Mouse (Mus musculus): ENCODE data around the gene Mrpl20. TPM values are rescaled to one million over a fixed set of nuclear protein-coding genes. Genes with fewer than 3 reads are reported as not detected.
"Not testable (repeated sequence)": the region's sequence is repeated elsewhere in the genome, so short reads cannot be mapped to it uniquely, and the experiment has no call there.

Mrpl20 gene
- polyA plus RNA-seq, 1 experiment from 2014 or later, result 60.1 TPM

DNA sequence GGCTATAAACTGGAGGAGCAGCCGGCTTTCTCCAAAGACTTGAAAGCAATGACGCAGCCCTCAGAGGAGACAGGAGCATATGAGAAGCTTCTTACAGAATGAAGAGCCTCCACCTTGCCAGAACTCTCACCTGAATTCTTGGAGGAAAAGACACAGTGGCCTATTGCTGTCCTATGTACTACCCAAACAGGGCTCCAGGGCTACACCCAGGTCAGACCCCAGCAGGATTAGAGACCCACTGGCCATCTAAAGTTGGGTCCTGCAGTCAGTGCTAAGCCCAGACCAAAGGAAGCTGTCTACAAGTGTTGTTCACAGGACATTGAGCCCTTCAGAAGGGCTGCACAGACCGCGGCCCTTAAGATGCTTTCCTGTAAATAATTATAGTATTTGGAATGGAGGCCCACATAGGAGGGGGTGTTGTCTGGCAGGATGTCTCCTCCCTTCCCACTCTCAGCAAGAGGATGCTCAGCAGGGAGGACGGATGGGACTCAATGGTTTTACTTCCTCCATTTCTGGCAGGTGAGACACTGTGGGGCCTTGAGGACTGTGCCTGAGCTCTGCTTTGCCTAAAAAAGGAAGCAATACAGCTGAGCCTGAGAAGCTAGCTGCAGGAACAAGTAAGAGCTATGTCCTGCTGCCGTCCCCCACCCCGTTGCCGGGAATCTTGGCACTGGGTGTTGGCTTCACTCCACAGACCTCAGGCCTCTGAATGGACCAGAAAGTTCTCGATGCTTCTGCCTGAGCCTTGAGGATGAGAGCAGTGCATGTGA is 27.5 kb upstream of the Mrpl20 start:
- 23% methylated on average over 9 of the region's 9 CpGs for WGBS (ENCODE audit: missing documents)
- Histone ChIP-seq H3K27ac (no peak overlapping the region), H3K4me3 (ENCODE audit: inconsistent target) (no peak overlapping the region), H3K36me3 (ENCODE audit: inconsistent target) (no peaks in the 10 kb centered on the region), H3K79me2 (ENCODE audit: inconsistent target) (no peaks in the 10 kb centered on the region)

DNA sequence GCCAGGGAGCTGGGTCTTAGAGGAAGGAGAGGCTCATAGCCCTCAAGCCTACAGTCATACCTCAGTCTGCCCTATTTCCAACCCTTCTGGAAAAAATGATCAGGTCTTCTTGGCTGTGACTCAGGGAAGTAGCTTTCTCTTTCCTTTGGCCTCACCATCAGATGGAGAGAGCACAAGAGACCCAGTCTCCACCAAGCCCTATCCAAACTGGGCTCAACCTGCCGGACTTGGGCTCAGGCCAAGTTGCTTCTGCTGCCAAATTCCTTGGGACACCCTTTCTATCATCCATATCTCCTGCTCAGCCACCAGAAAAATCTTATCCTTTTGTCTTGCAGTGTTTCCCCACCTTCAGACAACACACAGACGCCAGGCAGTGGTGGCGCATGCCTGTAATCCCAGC is 26.8 kb upstream of the Mrpl20 start:
- no peak overlapping the region for H3K4me3 ChIP-seq (ENCODE audit: inconsistent target)
- H3K79me2 ChIP-seq (ENCODE audit: inconsistent target), result no peaks in the 10 kb centered on the region
- no peaks in the 10 kb centered on the region for H3K36me3 ChIP-seq (ENCODE audit: inconsistent target)
- WGBS (ENCODE audit: missing documents), result 96% methylated on average over 3 of the region's 3 CpGs
- no peak overlapping the region for H3K27ac ChIP-seq

DNA sequence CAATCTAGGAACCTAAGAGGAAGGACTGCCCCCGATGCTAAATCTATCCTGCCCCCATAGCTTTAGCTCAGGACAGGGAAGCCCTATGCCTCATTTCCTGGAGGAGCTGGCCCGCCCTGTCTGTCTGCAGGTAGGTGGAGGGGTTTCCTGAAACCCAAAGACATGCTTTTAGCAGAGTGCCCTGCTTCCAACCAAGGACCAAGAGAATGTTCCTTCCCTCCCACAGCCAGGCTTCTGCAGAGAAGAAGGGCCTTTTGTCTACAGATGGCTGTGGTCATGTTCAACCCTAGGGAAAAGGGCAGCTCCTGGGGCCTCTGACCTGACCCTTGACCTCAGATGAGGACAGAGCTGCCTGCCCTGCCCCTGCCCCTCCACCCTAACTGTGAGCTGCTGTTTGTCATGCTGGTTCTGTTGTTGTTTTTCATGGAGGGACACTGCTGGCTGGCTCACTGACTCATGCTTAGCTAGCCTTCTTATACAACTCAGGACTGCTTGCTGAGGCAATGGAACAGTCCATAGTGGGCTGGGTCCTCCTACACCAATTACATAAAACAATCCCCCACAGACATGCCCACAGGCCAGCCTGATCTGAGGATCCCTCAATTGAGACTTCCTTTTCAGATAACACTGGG is 25.9 kb upstream of the Mrpl20 start:
- no peaks in the 10 kb centered on the region for H3K36me3 ChIP-seq (ENCODE audit: inconsistent target)
- whole genome bisulfite sequencing (ENCODE audit: missing documents), result 58% methylated on average over 2 of the region's 2 CpGs
- no peak overlapping the region for H3K27ac ChIP-seq
- no peaks in the 10 kb centered on the region for H3K79me2 ChIP-seq (ENCODE audit: inconsistent target)
- H3K4me3 ChIP-seq (ENCODE audit: inconsistent target), result no peak overlapping the region

DNA sequence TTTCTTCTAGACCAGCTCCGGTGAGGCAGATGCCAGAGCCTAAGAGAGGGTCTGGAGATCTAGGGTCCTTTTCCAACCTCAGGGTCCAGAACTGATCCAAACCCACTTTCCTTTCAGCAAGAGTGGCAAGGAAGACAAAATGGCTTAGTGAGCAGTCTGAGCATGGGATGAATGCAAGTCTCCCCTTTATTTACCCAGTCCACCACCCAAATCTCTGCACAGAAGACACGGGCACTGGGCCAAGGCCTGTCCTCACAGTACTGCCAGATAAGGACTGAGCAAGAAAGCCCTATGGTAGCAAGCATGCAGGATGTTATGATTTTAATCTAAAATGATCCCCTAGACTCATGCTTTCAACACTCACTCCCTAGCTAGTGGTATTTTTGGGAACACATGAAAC is 24.9 kb upstream of the Mrpl20 start:
- no peaks in the 10 kb centered on the region for H3K79me2 ChIP-seq (ENCODE audit: inconsistent target)

DNA sequence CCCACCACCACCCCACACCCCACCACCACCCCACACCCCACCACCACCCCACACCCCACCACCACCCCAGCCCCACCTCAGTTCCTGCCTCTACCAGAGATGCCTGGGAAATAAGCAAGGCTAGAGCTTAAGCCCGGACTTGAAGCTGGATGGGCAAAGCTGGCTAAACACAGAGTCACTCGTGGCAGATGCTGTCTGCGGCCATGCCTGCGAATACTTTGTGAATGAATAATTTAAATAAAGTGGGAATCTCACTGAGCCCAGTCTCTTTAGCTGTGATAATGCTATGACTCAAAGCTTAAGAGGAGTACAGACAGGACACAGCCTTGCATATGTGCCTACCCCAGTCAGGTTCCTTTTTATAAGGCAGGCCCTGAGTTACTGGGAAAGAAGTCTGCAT is 23.2 kb upstream of the Mrpl20 start:
- Histone ChIP-seq H3K4me3 (ENCODE audit: inconsistent target) (no peak overlapping the region), H3K36me3 (ENCODE audit: inconsistent target) (no peaks in the 10 kb centered on the region), H3K79me2 (ENCODE audit: inconsistent target) (no peaks in the 10 kb centered on the region), H3K27ac (no peak overlapping the region)
- 88% methylated on average over 4 of the region's 4 CpGs for WGBS (ENCODE audit: missing documents)

More for the DNA sequence above, 24.9 kb upstream of the Mrpl20 start:
- H3K27ac ChIP-seq, result no peak overlapping the region
- no peaks in the 10 kb centered on the region for H3K36me3 ChIP-seq (ENCODE audit: inconsistent target)
- WGBS (ENCODE audit: missing documents), result 100% methylated on average over 2 of the region's 2 CpGs
- no peak overlapping the region for H3K4me3 ChIP-seq (ENCODE audit: inconsistent target)

DNA sequence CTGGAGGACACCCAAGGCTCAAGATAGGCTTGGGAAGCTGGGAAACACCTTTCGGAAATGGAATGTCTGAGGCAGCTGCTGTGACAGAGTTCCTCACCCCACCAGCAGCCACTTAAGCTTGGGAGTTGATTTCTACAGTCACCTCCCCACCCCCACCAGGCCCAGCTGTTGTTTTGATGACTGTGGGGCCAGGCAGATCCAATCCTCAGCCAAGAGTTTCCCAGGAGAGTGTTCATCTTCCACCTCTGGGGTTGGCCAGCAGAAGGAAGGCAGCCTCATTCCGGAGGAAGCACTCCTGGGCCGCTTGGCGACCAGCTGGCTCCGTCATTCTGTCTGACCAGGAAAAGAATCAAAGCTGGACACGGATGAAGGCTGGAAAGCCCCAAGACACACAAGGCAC is 21.8 kb upstream of the Mrpl20 start:
- H3K4me3 ChIP-seq (ENCODE audit: inconsistent target), result no peak overlapping the region
- WGBS (ENCODE audit: missing documents), result 89% methylated on average over 6 of the region's 6 CpGs
- no peaks in the 10 kb centered on the region for H3K79me2 ChIP-seq (ENCODE audit: inconsistent target)
- H3K27ac ChIP-seq, result no peak overlapping the region
- no peaks in the 10 kb centered on the region for H3K36me3 ChIP-seq (ENCODE audit: inconsistent target)

DNA sequence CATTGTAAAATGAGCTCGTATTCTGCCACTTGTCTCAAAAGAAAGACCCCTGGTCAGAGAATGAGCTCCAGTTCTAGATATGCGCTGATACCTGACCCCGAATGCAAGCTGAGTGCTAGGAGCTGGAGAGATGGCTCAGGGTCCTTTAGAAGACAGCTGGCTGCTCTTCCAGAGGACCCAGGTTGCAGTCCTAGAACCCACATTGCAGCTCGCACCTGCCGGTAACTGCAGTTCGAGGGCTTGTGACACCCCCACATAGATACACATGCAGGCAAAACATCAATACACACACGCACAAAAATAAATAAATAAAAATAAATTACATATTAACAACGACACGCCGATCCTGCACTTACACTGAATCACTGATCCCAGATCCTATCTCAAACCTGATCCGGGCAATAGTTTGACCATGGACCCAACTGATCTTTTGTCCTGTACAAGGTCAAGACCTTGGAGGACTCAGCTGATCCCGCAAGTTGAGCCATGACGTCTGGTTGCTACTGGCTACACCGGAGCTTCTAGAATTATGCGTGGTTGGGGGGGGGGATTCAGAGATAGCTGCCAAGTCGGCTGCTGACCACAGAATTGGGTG is 19.1 kb upstream of the Mrpl20 start:
- no peaks in the 10 kb centered on the region for H3K36me3 ChIP-seq (ENCODE audit: inconsistent target)
- no peaks in the 10 kb centered on the region for H3K79me2 ChIP-seq (ENCODE audit: inconsistent target)
- WGBS (ENCODE audit: missing documents), result 51% methylated on average over 15 of the region's 16 CpGs
- no peak overlapping the region for H3K27ac ChIP-seq
- H3K4me3 ChIP-seq (ENCODE audit: inconsistent target), result peak overlapping the region; percentile 13; the same call in 1 of the 2 replicates

DNA sequence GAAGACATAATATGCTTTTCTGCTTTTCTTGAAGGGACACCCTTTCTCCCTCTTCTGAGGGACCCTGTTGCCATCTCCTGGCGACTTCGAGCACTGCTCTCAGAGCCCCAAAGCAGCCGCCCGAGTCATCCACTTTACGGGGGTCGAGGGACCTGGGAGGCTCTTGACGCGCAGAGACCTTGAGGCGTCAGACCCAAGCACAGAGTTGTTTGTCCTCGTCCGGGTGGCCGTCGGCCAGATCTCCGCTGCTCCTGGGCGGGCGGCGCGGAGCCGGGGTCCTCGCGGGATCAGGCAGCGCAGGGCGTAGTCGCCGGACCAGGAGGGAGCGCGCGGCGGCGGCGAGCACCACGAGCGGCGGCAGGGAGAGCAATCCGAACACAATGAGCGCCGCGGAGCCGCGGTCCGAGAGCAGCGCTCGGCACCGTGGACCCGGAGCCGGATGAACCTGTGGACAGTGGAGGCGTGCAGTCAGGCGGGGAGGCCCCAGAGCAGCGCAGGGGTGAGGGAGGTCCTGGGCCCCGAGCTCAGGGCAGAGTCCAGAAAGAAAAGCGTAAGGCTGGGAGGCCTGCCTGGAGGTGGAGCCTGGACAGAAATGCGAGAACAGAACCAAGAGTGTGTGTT is 18.5 kb upstream of the Mrpl20 start:
- Histone ChIP-seq H3K4me3 (ENCODE audit: inconsistent target) (peak overlapping the region; percentile 13; the same call in 1 of the 2 replicates), H3K27ac (no peak overlapping the region), H3K36me3 (ENCODE audit: inconsistent target) (no peaks in the 10 kb centered on the region), H3K79me2 (ENCODE audit: inconsistent target) (no peaks in the 10 kb centered on the region)
- 2% methylated on average over 52 of the region's 52 CpGs for WGBS (ENCODE audit: missing documents)

DNA sequence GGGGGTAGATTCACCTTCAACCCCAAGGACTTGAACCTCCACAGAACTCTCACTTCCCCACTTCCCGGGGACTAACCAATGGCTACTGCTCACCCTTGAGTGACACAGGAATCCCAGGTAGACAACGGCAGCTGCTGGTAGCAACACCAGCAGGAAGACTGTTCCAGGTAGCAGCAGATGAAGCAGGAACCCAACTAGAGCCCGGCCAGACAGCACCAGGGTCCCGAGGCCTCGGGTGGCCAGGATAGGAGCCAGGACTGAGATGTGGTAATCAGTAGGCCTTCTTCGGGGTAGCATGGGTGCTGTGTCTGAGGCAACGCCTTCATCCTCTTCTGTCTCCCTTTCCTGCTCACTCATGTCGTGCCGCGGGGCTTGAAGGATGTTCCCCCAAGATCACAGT is 17.4 kb upstream of the Mrpl20 start:
- no peak overlapping the region for H3K27ac ChIP-seq
- H3K4me3 ChIP-seq (ENCODE audit: inconsistent target), result no peak overlapping the region
- WGBS (ENCODE audit: missing documents), result 81% methylated on average over 10 of the region's 10 CpGs
- no peaks in the 10 kb centered on the region for H3K36me3 ChIP-seq (ENCODE audit: inconsistent target)
- no peaks in the 10 kb centered on the region for H3K79me2 ChIP-seq (ENCODE audit: inconsistent target)

DNA sequence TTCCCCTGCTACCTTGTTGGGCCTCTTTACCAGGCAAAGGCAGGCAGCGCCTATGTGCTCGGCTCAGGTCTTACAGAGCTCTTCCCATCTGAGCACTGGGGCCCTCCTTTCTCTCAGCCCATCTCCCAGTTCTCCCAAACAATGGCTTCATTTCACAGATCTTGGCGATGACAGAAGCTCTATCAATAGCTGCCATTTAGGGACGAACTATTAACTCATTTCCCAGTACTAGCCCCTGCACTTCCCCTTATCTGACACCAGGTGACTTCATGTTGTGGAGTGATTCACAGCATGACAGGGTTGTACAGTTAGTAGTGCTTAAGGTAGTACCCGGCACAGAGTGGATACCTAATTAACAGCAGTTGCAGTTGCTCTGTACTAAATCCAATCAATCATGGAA is 16.9 kb upstream of the Mrpl20 start, which contains the start of gene Tmem88b:
Gene Tmem88b, minus strand, starts transcription at position 56 of the 400 bp plus-strand sequence.
- WGBS (ENCODE audit: missing documents), result 83% methylated on average over 5 of the region's 5 CpGs
- no peak within 1 kb of the TSS for H3K4me3 ChIP-seq (ENCODE audit: inconsistent target)
- H3K27ac ChIP-seq, result no peak within 1 kb of the TSS
- no peaks in the 10 kb centered on the region for H3K79me2 ChIP-seq (ENCODE audit: inconsistent target)
- H3K36me3 ChIP-seq (ENCODE audit: inconsistent target), result no peaks in the 10 kb centered on the region

DNA sequence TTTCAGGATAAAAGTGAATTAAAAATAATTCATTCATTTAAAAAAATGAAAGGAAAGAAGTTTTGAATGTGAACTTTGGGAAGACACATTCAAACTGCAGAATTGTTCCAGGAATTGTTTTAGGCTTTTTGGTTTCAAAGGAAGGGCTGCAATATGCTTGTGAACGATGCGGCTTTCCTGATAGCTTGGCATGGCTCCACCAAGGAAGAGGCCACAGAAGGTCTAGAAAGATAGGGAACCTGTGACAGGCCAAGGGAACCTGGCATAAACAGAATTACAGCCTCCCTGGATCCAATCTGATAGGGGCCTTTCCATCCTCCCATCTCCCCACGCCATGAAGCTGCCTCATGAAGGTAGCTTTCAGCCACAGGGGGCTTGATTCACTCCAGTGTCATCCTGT is 14.4 kb upstream of the Mrpl20 start:
- H3K36me3 ChIP-seq (ENCODE audit: inconsistent target), result no peaks in the 10 kb centered on the region
- WGBS (ENCODE audit: missing documents), result 48% methylated on average over 3 of the region's 3 CpGs
- no peak overlapping the region for H3K27ac ChIP-seq
- H3K4me3 ChIP-seq (ENCODE audit: inconsistent target), result no peak overlapping the region
- no peaks in the 10 kb centered on the region for H3K79me2 ChIP-seq (ENCODE audit: inconsistent target)

DNA sequence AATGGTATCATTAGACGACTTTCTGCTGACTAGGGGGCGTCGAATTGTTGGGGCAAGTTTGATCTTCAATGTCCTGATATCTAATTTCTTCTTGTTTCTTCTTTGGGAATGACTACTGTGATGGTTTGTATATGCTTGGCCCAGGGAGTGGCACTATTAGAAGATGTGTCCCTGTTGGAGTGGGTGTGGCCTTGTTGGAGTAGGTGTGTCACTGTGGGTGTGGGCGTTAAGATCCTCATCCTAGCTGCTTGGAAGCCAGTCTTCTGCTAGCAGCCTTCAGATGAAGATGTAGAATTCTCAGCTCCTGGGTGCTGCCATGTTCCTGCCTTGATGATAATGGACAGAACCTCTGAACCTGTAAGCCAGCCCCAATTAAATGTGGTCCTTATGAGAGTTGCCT is 13.8 kb upstream of the Mrpl20 start:
- WGBS (ENCODE audit: missing documents), result 79% methylated on average over 4 of the region's 4 CpGs
- not testable (repeated sequence) for H3K4me3 ChIP-seq (ENCODE audit: inconsistent target); H3K27ac ChIP-seq; H3K36me3 ChIP-seq (ENCODE audit: inconsistent target); H3K79me2 ChIP-seq (ENCODE audit: inconsistent target)

DNA sequence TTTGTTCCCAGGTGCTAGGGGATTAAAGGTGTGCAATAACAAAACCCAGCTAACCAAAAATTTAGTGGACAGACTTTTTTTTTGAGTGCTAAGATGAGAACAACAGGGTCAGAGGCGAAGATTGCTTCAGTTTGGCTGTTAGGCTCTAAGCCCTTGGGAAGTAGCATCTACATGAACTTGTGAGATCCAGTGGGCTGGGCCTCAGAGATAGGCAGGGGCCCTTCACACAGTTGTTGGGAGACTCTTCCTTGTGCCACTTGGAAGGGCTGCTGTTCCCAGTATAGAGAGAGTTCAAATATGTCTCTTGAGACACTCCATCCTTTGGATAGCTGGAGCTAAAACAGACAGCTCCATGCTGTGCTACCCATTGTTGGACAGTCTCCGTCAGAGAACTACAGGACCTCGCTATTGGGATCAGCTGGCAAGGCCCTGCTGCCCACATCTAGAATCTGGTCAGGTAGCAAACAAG is 12.6 kb upstream of the Mrpl20 start, which contains the start of gene Ankrd65:
Gene Ankrd65, plus strand, starts transcription at position 419 of the 469 bp plus-strand sequence.
- no peaks in the 10 kb centered on the region for H3K79me2 ChIP-seq (ENCODE audit: inconsistent target)
- 91% methylated on average over 3 of the region's 3 CpGs for WGBS (ENCODE audit: missing documents)
- no peaks in the 10 kb centered on the region for H3K36me3 ChIP-seq (ENCODE audit: inconsistent target)
- H3K27ac ChIP-seq, result no peak within 1 kb of the TSS
- H3K4me3 ChIP-seq (ENCODE audit: inconsistent target), result no peak within 1 kb of the TSS

DNA sequence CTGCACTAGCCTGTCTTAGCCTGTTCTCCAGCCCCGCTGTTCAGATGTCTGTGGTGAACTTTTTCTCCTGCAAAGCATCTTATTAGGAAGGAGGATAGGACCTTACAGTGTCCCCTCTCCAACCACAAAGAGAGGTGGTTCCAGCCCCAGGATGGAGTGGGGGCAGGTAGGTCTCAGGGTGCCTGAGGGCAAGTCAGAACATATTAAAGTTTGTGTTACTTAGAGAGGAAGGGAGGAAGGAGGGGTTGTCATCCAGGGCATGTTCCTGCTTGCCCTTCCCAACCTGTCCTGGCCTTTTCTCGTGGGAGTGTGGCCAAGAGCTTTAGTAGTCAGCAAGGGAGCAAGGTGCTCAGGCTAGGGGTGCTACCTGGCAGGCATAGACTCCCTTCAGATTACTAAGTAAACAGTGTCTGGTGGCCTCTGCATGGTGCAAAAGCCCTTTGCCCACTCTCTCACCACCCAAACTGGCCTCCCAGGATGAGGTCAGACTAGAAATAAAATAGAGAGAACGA is 12.0 kb upstream of the Mrpl20 start:
- Histone ChIP-seq H3K4me3 (ENCODE audit: inconsistent target) (no peak overlapping the region), H3K27ac (no peak overlapping the region), H3K79me2 (ENCODE audit: inconsistent target) (no peaks in the 10 kb centered on the region), H3K36me3 (ENCODE audit: inconsistent target) (no peaks in the 10 kb centered on the region)
- 100% methylated on average over 3 of the region's 3 CpGs for WGBS (ENCODE audit: missing documents)
